Mouse (Mus musculus) intestine, embryonic 14.5 days (tissue): ENCODE results near the gene Fmod. TPM values are rescaled to one million over a fixed set of nuclear protein-coding genes. Genes with fewer than 3 reads are reported as not detected.
A peak's percentile ranks its signal among the peaks of the same experiment; 100 is the strongest.

Experiments
- ATAC-seq: fragments of 200-750 bp; cut with Nextera tagmentation; replicated peaks from 2 replicates; pipeline ENCODE4 v1.8.0; 2017; ENCODE audit warnings: low read depth, moderate number of reproducible peaks, moderate TSS enrichment, moderate library complexity; ENCODE audit not compliant: low FRiP score, low TSS enrichment
- DNase-seq: peaks from one replicate; pipeline ENCODE4 v3.0.0-alpha.2; 2018; ENCODE audit warnings: low spot score
- H3K27ac ChIP-seq: fragments of 300-500 bp; sonication (generic); 2 replicates; pipeline ENCODE4 v1.5.1; 2014; ENCODE audit warnings: low read depth, mild to moderate bottlenecking, control low read depth
- H3K27me3 ChIP-seq: fragments of 300-500 bp; sonication (generic); replicated peaks from 2 replicates; pipeline ENCODE4 v1.6.1; 2014; ENCODE audit warnings: low read length, control low read depth; ENCODE audit not compliant: control insufficient read depth, insufficient read depth
- H3K36me3 ChIP-seq: fragments of 300-500 bp; sonication (generic); 2 replicates; pipeline ENCODE4 v1.6.1; 2014; ENCODE audit warnings: low read length, control low read depth; ENCODE audit not compliant: control insufficient read depth, insufficient read depth
- H3K4me1 ChIP-seq: fragments of 300-500 bp; sonication (generic); replicated peaks from 2 replicates; pipeline ENCODE4 v1.6.1; 2014; ENCODE audit warnings: low read length, control low read depth, mixed read lengths; ENCODE audit not compliant: control insufficient read depth, insufficient read depth
- H3K4me2 ChIP-seq: fragments of 300-500 bp; sonication (generic); 2 replicates; pipeline ENCODE4 v1.6.1; 2014; ENCODE audit warnings: low read length
- H3K4me3 ChIP-seq: fragments of 300-500 bp; sonication (generic); 2 replicates; pipeline ENCODE4 v1.5.1; 2014; ENCODE audit warnings: low read depth, low read length, control low read depth, mixed read lengths
- H3K9ac ChIP-seq: fragments of 300-500 bp; sonication (generic); 2 replicates; pipeline ENCODE4 v1.6.1; 2014; ENCODE audit warnings: mild to moderate bottlenecking, low read length
- H3K9me3 ChIP-seq: fragments of 300-500 bp; sonication (generic); 2 replicates; pipeline ENCODE4 v1.6.1; 2016; ENCODE audit warnings: low read length, control low read depth; ENCODE audit not compliant: control insufficient read depth
- WGBS: fragments of 180-500 bp; shearing (Covaris S2); extraction: QIAGEN DNeasy Blood & Tissue Kit; methylation state at CpG from one replicate; pipeline ENCODE4 v1.1.7; 2014; 5-methylcytosine and 5-hydroxymethylcytosine counted together
- polyA plus RNA-seq: library from polyadenylated mRNA; unstranded; fragments of >200 nt; fragmentation: Nextera tagmentation; extraction: Ambion mirVana; gene quantifications from 2 replicates; pipeline ENCODE4 v1.2.1, GENCODE M21; 2014

The Fmod gene
- polyA plus RNA-seq, 1 experiment from 2014 or later: 8.2 TPM

GRCm38 (mm10) chr1:134059739-134060695 lies 23.0 kb downstream of the Fmod start:
- Histone ChIP-seq H3K9me3 (no peaks in the 10 kb centered on the region), H3K4me3 (peak overlapping the region; percentile 24; the same call in 1 of the 2 replicates), H3K27me3 (no peaks in the 10 kb centered on the region), H3K27ac (peak overlapping the region; percentile 97), H3K9ac (peak overlapping the region; percentile 6; the same call in 1 of the 2 replicates), H3K4me2 (peak overlapping the region; percentile 69), H3K4me1 (peaks cover 51% of the 10 kb centered on the region), H3K36me3 (no peaks in the 10 kb centered on the region)
- whole genome bisulfite sequencing: 71% methylated on average over 16 of the region's 16 CpGs
- DNase-seq (no peak), ATAC-seq (no peak)

- peaks cover 54% of the 10 kb centered on the region for H3K4me1 ChIP-seq
- peak overlapping the region; percentile 25 for H3K4me3 ChIP-seq
- ATAC-seq (peak; percentile 88), DNase-seq (peak; percentile 86)
- H3K9me3 ChIP-seq: no peaks in the 10 kb centered on the region
- H3K27ac ChIP-seq: peak overlapping the region; percentile 97
- no peaks in the 10 kb centered on the region for H3K27me3 ChIP-seq
- peak overlapping the region; percentile 69 for H3K4me2 ChIP-seq
- peak overlapping the region; percentile 50 for H3K9ac ChIP-seq
- H3K36me3 ChIP-seq: no peaks in the 10 kb centered on the region
- WGBS: 2% methylated on average over 31 of the region's 31 CpGs
These were observed 24.0 kb downstream of the Fmod start for GRCm38 (mm10) chr1:134060849-134061569.

DNA sequence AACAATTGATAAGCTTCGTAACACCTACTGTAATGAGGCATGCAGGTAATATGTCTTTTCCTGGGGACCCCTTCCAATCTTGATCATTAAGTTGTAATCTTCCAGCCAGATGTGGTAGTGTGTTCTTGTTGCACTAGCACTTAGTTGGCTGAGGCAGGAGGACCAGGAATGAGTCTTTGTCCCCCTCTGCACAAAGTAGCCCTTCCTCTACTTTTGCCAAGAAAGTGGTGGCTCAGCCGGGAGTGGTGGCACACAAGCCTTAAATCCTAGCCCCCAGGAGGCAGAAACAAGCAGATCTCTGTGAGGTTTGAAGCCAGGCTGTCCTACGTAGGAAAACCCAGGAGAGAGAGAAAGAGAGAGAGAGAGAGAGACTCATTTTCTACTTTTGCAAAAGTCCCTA lies 24.9 kb downstream of the Fmod start:
- no peak overlapping the region for H3K4me3 ChIP-seq
- H3K4me1 ChIP-seq: peaks cover 57% of the 10 kb centered on the region
- H3K9ac ChIP-seq: no peak overlapping the region
- no peaks in the 10 kb centered on the region for H3K27me3 ChIP-seq
- ATAC-seq (no peak), DNase-seq (no peak)
- H3K9me3 ChIP-seq: no peaks in the 10 kb centered on the region
- no peak overlapping the region for H3K4me2 ChIP-seq
- peak overlapping the region; percentile 97 for H3K27ac ChIP-seq
- 78% methylated on average over 3 of the region's 3 CpGs for WGBS
- no peaks in the 10 kb centered on the region for H3K36me3 ChIP-seq

- no peak for ATAC-seq
- Histone ChIP-seq H3K36me3 (no peaks in the 10 kb centered on the region), H3K4me2 (peak overlapping the region; percentile 44), H3K27ac (peak overlapping the region; percentile 97), H3K4me3 (no peak overlapping the region), H3K9ac (peak overlapping the region; percentile 29; the same call in 1 of the 2 replicates), H3K27me3 (no peaks in the 10 kb centered on the region), H3K9me3 (no peaks in the 10 kb centered on the region), H3K4me1 (peaks cover 63% of the 10 kb centered on the region)
- 17% methylated on average over 11 of the region's 11 CpGs for WGBS
- DNase-seq: peak; percentile 77
These were observed 25.5 kb downstream of the Fmod start for GRCm38 (mm10) chr1:134062411-134063085.

DNA sequence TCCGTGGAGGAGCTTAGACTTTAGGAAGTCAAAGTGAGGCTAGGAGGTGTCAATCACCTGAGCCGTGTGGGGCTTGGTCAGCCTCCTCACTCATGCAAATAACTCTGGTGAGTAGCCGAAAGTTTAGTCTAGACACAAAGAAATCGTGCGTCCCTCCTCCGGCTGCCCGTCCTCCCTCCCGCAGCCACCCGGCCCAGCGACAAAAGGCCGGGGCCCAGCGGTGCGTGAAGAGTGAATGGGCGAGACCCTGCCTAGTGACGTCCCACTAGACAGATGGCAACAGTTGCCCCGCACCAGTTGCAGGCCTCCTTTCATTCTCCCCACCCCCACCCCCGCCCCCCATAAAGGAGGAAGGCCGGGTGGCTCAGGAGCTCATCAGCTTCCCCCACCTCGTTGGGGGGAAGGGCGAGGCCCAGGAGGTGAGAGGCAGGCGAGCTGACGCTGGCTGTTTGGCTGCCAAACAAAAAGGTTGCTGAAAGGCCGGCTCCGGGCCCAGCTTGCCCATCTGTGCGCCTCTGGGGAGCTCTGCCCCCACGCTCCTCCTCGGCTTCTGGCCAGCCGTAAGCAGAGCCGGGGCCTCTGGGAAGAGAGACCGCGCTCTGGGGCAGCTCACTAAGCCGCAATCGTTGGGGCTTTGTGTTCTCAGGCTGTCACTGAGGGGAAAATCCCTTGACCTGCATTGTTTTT lies 26.2 kb downstream of the Fmod start:
- WGBS: 9% methylated on average over 33 of the region's 33 CpGs
- peak overlapping the region; percentile 97 for H3K27ac ChIP-seq
- H3K9ac ChIP-seq: peak overlapping the region; percentile 29
- peak; percentile 72 for DNase-seq
- H3K36me3 ChIP-seq: no peaks in the 10 kb centered on the region
- no peaks in the 10 kb centered on the region for H3K9me3 ChIP-seq
- H3K4me2 ChIP-seq: peak overlapping the region; percentile 44
- H3K4me1 ChIP-seq: peaks cover 69% of the 10 kb centered on the region
- peak overlapping the region; percentile 10; the same call in 1 of the 2 replicates for H3K4me3 ChIP-seq
- H3K27me3 ChIP-seq: no peaks in the 10 kb centered on the region
- no peak for ATAC-seq

GRCm38 (mm10) chr1:134063773-134064125 lies 26.7 kb downstream of the Fmod start:
- ATAC-seq: no peak
- Histone ChIP-seq H3K4me3 (no peak overlapping the region), H3K9me3 (no peaks in the 10 kb centered on the region), H3K9ac (peak overlapping the region; percentile 29), H3K4me1 (peaks cover 69% of the 10 kb centered on the region), H3K27ac (peak overlapping the region; percentile 97), H3K27me3 (no peaks in the 10 kb centered on the region), H3K36me3 (no peaks in the 10 kb centered on the region), H3K4me2 (peak overlapping the region; percentile 44)
- no peak for DNase-seq
- WGBS: 22% methylated on average over 9 of the region's 9 CpGs

DNA sequence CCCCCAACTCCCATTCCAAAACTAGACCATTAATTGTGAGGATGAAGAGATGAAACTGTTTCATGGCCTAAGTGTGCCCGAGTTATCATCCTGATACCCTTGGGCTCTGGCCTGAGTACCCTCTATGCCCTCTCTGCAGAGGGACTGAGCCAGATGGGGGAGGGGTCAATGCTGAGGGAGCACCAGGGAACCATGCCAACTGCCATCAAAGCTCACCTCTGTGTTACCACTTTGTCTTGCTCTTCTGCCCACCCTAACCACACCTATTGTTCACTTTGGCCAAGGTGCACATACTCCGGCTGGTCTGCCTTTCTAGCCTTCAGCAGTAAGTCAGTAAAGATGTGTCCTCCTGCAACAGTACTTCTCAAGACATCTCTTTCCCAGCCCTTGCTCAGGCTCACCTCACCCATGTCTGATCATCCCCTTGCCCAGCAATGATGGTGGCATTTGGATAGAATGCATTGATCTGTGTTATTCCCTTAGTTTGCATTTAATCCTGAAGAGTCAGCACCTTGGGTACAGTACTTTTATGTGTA lies 27.3 kb downstream of the Fmod start:
- Histone ChIP-seq H3K9ac (no peak overlapping the region), H3K27me3 (no peaks in the 10 kb centered on the region), H3K27ac (peak overlapping the region; percentile 97; the same call in 1 of the 2 replicates), H3K36me3 (no peaks in the 10 kb centered on the region), H3K4me1 (peaks cover 69% of the 10 kb centered on the region), H3K9me3 (no peaks in the 10 kb centered on the region), H3K4me2 (no peak overlapping the region), H3K4me3 (no peak overlapping the region)
- DNase-seq (no peak), ATAC-seq (no peak)
- WGBS: 95% methylated on average over 2 of the region's 2 CpGs
